21 mouse cellular contexts compared by ENCODE assay signal in the genomic region with DNA sequence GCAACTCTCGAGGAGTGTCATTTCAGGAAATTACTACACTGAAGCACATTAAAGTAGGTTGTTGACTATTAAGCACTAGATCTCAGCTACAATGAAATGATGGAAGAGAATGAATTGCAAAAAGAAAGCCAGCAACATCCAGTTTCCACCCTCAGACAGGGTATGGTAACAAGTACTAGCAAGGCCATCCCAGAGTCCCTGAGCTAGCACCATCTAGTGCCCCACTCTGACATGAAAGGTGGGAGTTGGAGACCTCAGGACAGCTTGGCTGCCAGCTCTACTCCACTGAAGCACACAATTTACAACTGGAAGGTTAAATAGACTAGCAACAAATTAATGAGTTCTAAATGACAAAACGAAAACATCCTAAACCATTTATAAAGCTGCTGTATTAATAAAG. TPM values are rescaled to one million over a fixed set of nuclear protein-coding genes. Genes with fewer than 3 reads are reported as not detected.
DNase-seq lines count a peak whose midpoint lies in the region; ATAC-seq and TF ChIP-seq lines count a peak whose summit lies in the region.
"Had no signal": no experiment of that assay in that cellular context is flagged by ENCODE, and none has a peak within 500 bp of the region (broad histone marks: within the 10 kb centered on the region; RNA-seq: fewer than 3 reads in every experiment).

No protein-coding gene starts in this region.

- H3K27ac ChIP-seq in heart, embryonic 12.5 days (ENCODE audit: poor library complexity, severe bottlenecking): peak overlapping the region; percentile 7; the same call in 1 of the 2 replicates
- no peak overlapping the region for H3K27ac ChIP-seq in kidney, embryonic 14.5 days (ENCODE audit: low read depth, low read length)
- no peak overlapping the region for H3K27ac ChIP-seq in ES-Bruce4 (ENCODE audit: insufficient read depth, low read length)
- H3K27ac ChIP-seq: hindbrain, embryonic 13.5 days had no signal

- no peaks in the 10 kb centered on the region for H3K9me3 ChIP-seq in heart, embryonic 12.5 days (replicated peaks)
- no peaks in the 10 kb centered on the region for H3K9me3 ChIP-seq in kidney, embryonic 14.5 days (ENCODE audit: control insufficient read depth, low read length)
- H3K9me3 ChIP-seq in ES-Bruce4 (replicated peaks; ENCODE audit: control insufficient read depth, insufficient read depth, low read length, poor library complexity, severe bottlenecking): no peaks in the 10 kb centered on the region
- H3K9me3 ChIP-seq: embryonic facial prominence, embryonic 15.5 days; hindbrain, embryonic 13.5 days had no signal

- H3K27me3 ChIP-seq in heart, embryonic 12.5 days (replicated peaks): no peaks in the 10 kb centered on the region
- no peaks in the 10 kb centered on the region for H3K27me3 ChIP-seq in kidney, embryonic 14.5 days (ENCODE audit: control insufficient read depth, insufficient read depth, low read length)
- no peaks in the 10 kb centered on the region for H3K27me3 ChIP-seq in ES-Bruce4 (ENCODE audit: control insufficient read depth, insufficient read depth, low read length, poor library complexity, severe bottlenecking)
- no peaks in the 10 kb centered on the region for H3K27me3 ChIP-seq in Patski
- H3K27me3 ChIP-seq: embryonic facial prominence, embryonic 15.5 days; hindbrain, embryonic 13.5 days had no signal

- CTCF ChIA-PET in Patski (lab: Charles Lee): interaction anchor here (1.0 to 2.2 kb wide), 4 partner anchors 9 to 18 kb away, joined by 3 to 6 read pairs (median 4); a partner anchor contains a TSS

- H3K4me2 ChIP-seq in heart, embryonic 12.5 days: no peak overlapping the region
- H3K4me2 ChIP-seq in kidney, embryonic 14.5 days (replicated peaks; ENCODE audit: low read depth, low read length): no peak overlapping the region
- H3K4me2 ChIP-seq: embryonic facial prominence, embryonic 15.5 days; hindbrain, embryonic 13.5 days had no signal

- POLR2A ChIA-PET in Patski (lab: Charles Lee): no interaction called here

- no peak overlapping the region for H3K4me3 ChIP-seq in heart, embryonic 12.5 days
- H3K4me3 ChIP-seq in kidney, embryonic 14.5 days (ENCODE audit: low read length): no peak overlapping the region
- H3K4me3 ChIP-seq in ES-Bruce4 (ENCODE audit: low read depth, low read length): no peak overlapping the region
- H3K4me3 ChIP-seq: embryonic facial prominence, embryonic 15.5 days; hindbrain, embryonic 13.5 days had no signal

- no peak for DNase-seq in heart, adult 8-10 months (ENCODE audit: low spot score)
- DNase-seq in kidney, adult 9 months: no peak
- DNase-seq in Patski (ENCODE audit: low read depth, low spot score) (no peak), MN1 (ENCODE audit: low spot score) (no peak)
- DNase-seq: adrenal gland, postnatal 14 days; cerebellum, adult 2 months; cerebellum, postnatal 36 days; embryo, embryonic 11 days; gastrocnemius, postnatal 10 days; kidney, adult 2 months; left cerebral cortex, postnatal 4 days; lung, postnatal 4 days; thymus, postnatal 14 days had no signal

- TF ChIP-seq EP300 in ES-Bruce4 (IDR thresholded peaks at IDR 0.05; ENCODE audit: insufficient read depth, low read depth, low read length): no peak

- H3K9ac ChIP-seq in heart, embryonic 12.5 days: no peak overlapping the region
- no peak overlapping the region for H3K9ac ChIP-seq in kidney, embryonic 14.5 days (ENCODE audit: low read depth, low read length)
- no peak overlapping the region for H3K9ac ChIP-seq in ES-Bruce4 (ENCODE audit: low read depth, poor library complexity, severe bottlenecking)
- H3K9ac ChIP-seq: embryonic facial prominence, embryonic 15.5 days; hindbrain, embryonic 13.5 days had no signal

- in situ Hi-C loops in Patski (cut with MboI; ENCODE audit: low pct_unique_long_range_greater_than_20kb): no loop called here

- no peak for ATAC-seq in heart, embryonic 12.5 days (ENCODE audit: insufficient number of reproducible peaks, low FRiP score)
- ATAC-seq in kidney, embryonic 14.5 days (ENCODE audit: low FRiP score, low TSS enrichment): peak; percentile 69
- peak; percentile 14 for ATAC-seq in Patski
- ATAC-seq: forebrain, embryonic 14.5 days; midbrain, embryonic 16.5 days had no signal

- TF ChIP-seq CTCF in ES-Bruce4 (IDR thresholded peaks at IDR 0.05; ENCODE audit: low read depth, low read length) (peak; percentile 13), Patski (IDR thresholded peaks at IDR 0.05) (no peak)

- no peak for TF ChIP-seq POLR2A in ES-Bruce4 (IDR thresholded peaks at IDR 0.05; ENCODE audit: insufficient read depth, low read length)

- peaks cover 9% of the 10 kb centered on the region for H3K4me1 ChIP-seq in heart, embryonic 12.5 days (replicated peaks)
- no peaks in the 10 kb centered on the region for H3K4me1 ChIP-seq in kidney, embryonic 14.5 days (ENCODE audit: control insufficient read depth, insufficient read depth, low read length)
- no peaks in the 10 kb centered on the region for H3K4me1 ChIP-seq in ES-Bruce4 (ENCODE audit: control insufficient read depth, insufficient read depth, low read length)
- H3K4me1 ChIP-seq: embryonic facial prominence, embryonic 15.5 days; hindbrain, embryonic 13.5 days had no signal

- WGBS in heart, embryonic 12.5 days: 91% methylated on average over 2 of the region's 2 CpGs
- 53% methylated on average over 2 of the region's 2 CpGs for WGBS in kidney, embryonic 14.5 days

- peaks cover 28% of the 10 kb centered on the region for H3K36me3 ChIP-seq in heart, embryonic 12.5 days
- peaks cover 12% of the 10 kb centered on the region; the same call in 1 of the 2 replicates for H3K36me3 ChIP-seq in kidney, embryonic 14.5 days (ENCODE audit: control insufficient read depth, insufficient read depth, low read length)
- no peaks in the 10 kb centered on the region; the same call in 1 of the 2 replicates for H3K36me3 ChIP-seq in ES-Bruce4 (ENCODE audit: control insufficient read depth, insufficient read depth, low read length, poor library complexity, severe bottlenecking)

RNA-seq across cellular contexts. Expression of a gene that starts 11.8 kb away (rescaled TPM):
- 226 and 246 TPM in 2 replicates for polyA plus RNA-seq in heart, embryonic 12.5 days (2016; fragmentation: Nextera tagmentation; extraction: Ambion mirVana)
- total RNA-seq in heart, adult 8-10 months (2022): 100 to 1,000 TPM; 264 to 407 (median 333) TPM
- 5.1 and 6.3 TPM in 2 replicates for polyA plus RNA-seq in kidney, embryonic 14.5 days (2014; fragmentation: Nextera tagmentation; extraction: Ambion mirVana)
- polyA plus RNA-seq in ES-Bruce4 (2011; ENCODE audit: insufficient read depth, insufficient read length, low read depth, missing spikeins) (16.3 and 19.6 TPM in 2 replicates), Patski (2021) (20.6 TPM)
- polyA plus RNA-seq: liver, adult 2 months had no signal

Comparison
In these comparisons a context has a peak if more than half of its experiments do, and no peak if none do; other contexts are left out.
1. RNA of a gene that starts 11.8 kb away (polyA plus RNA-seq): 226 to 246 TPM in heart, embryonic 12.5 days; 20.6 TPM in Patski (single experiment), 16.3 to 19.6 TPM in ES-Bruce4 and 5.1 to 6.3 TPM in kidney, embryonic 14.5 days; every median in the first group is over 10 times any median in the second.